Mouse (Mus musculus) left cerebral cortex, postnatal 14 days (tissue): Measurements from ENCODE around the gene Ntrk3. TPM values are rescaled to one million over a fixed set of nuclear protein-coding genes. Genes with fewer than 3 reads are reported as not detected.
A peak's percentile ranks its signal among the peaks of the same experiment; 100 is the strongest.

ENCODE experiments used
- DNase-seq, 2 experiments: peaks; one replicate each; pipeline ENCODE4 v3.0.0; 2021 to 2022; ENCODE audit warnings: low spot score in 2 of 2, mixed read lengths in 1 of 2
- intact Hi-C: fragments of 180-260 bp; cut with DNase I; formaldehyde crosslinking; loops from one replicate; pipeline ENCODE4 v1.15.1; 2025
- total RNA-seq, 2 experiments: library from RNA; stranded (reverse); gene quantifications; 2 replicates each; pipeline ENCODE4 v1.2.3; 2021

Ntrk3 gene
- total RNA-seq, 2 experiments from 2014 or later, result 137 TPM

- no peak for DNase-seq
- intact Hi-C loops, result no loop called here
Measured at GRCm38 (mm10) chr7:78183396-78183795, 554.4 kb downstream of the Ntrk3 start.

DNA sequence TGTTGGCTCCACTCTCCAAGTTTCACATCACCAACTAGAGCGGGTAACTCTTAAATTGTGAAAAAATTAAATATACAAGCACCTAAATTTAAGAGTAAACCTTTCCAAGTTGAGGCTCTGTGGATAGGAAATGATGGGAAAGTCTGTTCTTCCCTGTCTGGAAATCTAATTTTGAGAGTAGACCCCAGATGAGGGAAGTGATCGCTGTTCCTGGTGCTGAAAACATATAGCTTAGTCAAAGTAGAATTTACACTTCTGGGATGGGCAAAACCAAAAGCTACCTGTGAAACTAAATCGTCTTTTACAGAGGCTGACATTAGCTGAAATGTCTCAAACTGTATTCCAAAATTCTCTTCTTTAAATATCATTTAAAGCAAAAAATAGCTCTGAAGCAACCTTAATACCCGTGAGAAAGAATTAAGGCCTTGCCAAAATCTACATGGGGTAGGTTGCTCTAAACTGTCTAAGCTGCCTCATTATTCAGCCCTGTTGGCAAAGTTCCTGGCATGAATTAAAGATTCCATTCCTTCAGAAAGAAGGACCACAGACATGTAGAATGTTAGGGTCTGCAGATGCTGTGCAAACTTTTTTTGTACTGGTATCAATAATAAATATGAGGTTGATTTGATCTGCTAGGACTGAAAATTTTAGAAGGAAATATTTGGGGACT, 557.7 kb downstream of the Ntrk3 start:
- no peak for DNase-seq
- intact Hi-C loops, result no loop called here

GRCm38 (mm10) chr7:78172267-78172955, 565.4 kb downstream of the Ntrk3 start:
- DNase-seq, result no peak
- intact Hi-C loops, result no loop called here

DNA sequence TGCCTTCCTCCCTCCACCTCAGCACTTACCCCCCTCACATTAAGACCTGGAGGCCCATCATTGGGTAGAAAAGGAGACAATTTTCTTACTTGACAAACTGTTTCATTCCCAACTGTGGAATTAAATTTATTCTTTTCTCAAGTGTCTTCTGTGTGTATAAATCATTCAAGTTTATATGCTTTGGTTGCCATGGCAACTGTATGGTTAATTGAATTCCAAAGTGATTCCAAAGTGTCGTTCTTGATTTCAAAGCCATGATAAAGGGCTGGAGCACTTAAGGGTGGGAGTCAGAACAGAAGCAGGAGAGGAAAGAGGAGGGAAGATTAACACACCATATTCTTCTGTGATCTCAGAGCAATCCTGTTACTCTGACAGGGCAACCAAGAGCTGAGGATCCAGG, 572.3 kb downstream of the Ntrk3 start:
- intact Hi-C loops, result no loop called here
- peak; percentile 14 to 50 for DNase-seq

DNA sequence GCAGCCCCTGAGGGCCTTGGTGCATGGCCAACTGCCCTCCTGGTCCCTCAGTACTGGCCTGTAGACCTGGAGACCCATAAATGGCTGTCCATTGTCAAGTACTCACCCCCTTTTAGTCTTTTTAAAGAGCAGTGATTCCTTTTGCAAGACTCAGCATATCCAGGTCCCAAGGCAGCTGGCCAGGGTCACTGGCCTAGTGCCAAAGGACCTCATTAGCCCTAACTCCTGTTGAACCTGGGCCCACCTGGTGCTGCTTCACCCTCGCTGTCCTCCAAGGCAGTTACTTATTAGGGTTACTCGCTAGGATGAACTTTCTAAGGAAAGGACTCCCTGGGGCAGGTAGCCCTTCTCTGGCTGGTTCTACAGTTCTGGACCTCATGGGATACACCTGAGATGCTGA, 579.9 kb downstream of the Ntrk3 start:
- DNase-seq, result no peak
- intact Hi-C loops, result no loop called here

DNA sequence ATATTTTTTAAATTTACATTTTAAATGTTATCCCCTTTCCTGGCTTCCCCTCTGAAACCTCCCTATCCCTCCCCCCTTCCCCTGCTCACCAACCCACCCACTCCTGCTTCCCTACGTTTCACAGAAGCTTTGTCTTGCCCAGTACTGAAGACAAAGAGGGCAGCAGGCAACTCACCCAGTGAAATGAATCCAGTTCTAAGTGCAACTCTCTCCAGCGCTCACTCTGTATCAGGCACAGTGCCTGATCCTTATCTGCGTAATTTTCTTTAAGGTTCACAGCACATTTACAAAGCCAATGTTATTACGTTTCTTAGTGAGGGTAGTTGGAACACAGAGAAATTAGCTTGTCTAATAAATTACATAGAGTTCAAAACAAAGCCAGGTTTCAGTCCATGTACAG, 592.6 kb downstream of the Ntrk3 start:
- intact Hi-C loops, result no loop called here

DNA sequence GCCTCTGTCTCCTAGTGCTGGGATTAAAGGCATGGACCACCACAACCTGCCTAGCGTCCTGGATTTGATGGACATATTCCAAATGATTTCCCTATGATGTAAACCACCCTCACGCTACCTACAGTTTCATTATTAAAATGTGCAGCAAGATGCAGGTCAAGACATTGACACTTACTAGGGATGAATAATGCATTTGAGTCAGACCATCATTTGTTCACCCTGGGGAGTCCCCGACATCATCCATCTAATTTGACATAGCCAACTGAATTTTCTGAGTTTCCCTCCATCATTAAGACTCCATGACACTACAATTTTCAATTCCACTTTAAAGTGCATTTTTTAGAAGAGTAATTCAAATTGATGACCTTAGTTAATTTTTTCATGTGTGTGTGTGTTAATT, 593.0 kb downstream of the Ntrk3 start:
- no peak for DNase-seq

More for the DNA sequence above, 592.6 kb downstream of the Ntrk3 start:
- no peak for DNase-seq

GRCm38 (mm10) chr7:78129966-78130365, 607.8 kb downstream of the Ntrk3 start:
- intact Hi-C loops, result no loop called here
- DNase-seq, result no peak

More for the DNA sequence above, 593.0 kb downstream of the Ntrk3 start:
- intact Hi-C loops, result no loop called here

Other genes with a start within 250 kb of the Ntrk3 start
- gene Mrps11, start 45.1 kb upstream of the Ntrk3 start, total RNA-seq, result 10 to 100 TPM; 39.3 to 39.9 TPM
- 10 to 100 TPM; 27.2 to 32.0 TPM for gene Mrpl46, start 45.5 kb upstream of the Ntrk3 start, total RNA-seq
- gene Det1, start 109.3 kb upstream of the Ntrk3 start, total RNA-seq, result 1 to 10 TPM; 4.8 to 5.7 TPM
- gene Aen, start 157.8 kb upstream of the Ntrk3 start, total RNA-seq, result 10 to 100 TPM; 22.3 to 24.0 TPM
- gene Isg20, start 175.4 kb upstream of the Ntrk3 start, total RNA-seq, result 1 to 10 TPM in 1 of 2 experiments, under 1 TPM in 1; 0.90 to 1.0 TPM